Mouse (Mus musculus) lung, postnatal 0 days (tissue): ENCODE results near the gene H2-DMb2.

Experiments
- CTCF ChIP-seq: IDR thresholded peaks from 2 replicates; pipeline ENCODE4 v1.5.1; 2016; ENCODE audit warnings: antibody characterized with exemption, mild to moderate bottlenecking
- EP300 ChIP-seq: IDR thresholded peaks from 2 replicates; pipeline ENCODE4 v1.6.1; 2016; ENCODE audit warnings: antibody characterized with exemption, mild to moderate bottlenecking, control low read depth

DNA sequence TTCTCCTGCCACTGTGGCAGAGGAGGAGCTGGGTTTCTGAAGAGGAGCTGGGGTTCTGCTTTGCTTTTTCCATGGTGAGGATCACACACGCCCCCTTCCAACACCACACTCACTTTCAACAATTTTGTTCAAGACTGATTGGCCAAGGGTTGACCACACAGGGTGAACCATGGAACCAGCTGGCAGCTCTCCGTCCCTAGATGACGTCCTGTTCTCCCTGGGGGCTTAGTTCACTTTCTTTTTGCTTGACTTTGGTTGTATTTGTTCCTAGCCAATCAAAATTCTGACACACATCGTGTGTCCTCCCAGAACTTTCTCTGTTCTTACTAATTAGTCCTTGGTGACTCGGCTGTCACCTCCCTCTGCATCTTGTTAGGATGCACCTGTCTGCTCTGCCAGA lies 45.8 kb upstream of the H2-DMb2 start:
- TF ChIP-seq CTCF (no peak), EP300 (no peak)
